Mouse (Mus musculus): ENCODE measurements around the gene Parl.

DNA sequence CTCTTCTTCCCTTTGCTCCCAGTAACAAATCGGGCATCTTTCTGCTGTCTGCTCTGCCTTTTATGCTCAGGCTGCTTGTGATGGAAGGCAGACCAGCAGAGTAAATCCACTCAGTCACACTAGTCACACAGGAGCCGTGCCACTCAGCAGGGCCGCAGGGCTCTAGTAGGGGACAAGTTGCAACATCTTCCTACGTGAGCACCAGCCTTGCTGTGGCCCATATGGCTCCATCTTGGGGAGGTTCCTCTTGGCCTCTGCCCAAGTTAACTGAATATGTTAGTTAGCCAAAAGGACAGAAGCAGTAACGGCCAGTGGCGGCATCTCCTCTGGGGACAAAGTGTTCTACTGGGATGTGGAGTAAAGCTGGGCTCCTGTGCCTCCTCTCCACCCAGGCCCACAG lies 14.6 kb upstream of the Parl start:
- TF ChIP-seq POLR2A (IDR thresholded peaks at IDR 0.05; ENCODE audit: low read depth, low read length) (no peak), RCOR1 (conservative IDR thresholded peaks at IDR 0.05; ENCODE audit: low read depth, low read length) (no peak), CTCF (conservative IDR thresholded peaks at IDR 0.05 in 1 of 2, IDR thresholded peaks at IDR 0.05 in 1 of 2; ENCODE audit: low read depth in 2 of 2, low read length in 2 of 2) (no peak), HCFC1 (IDR thresholded peaks at IDR 0.05; ENCODE audit: low read depth, low read length) (no peak), E2F4 (IDR thresholded peaks at IDR 0.05; ENCODE audit: insufficient replicate concordance, low read depth, low read length) (no peak), POLR2AphosphoS2 (IDR thresholded peaks at IDR 0.05; ENCODE audit: low read depth, low read length) (no peak), CHD2 (IDR thresholded peaks at IDR 0.05; ENCODE audit: low read length) (no peak), ZMIZ1 (IDR thresholded peaks at IDR 0.05; ENCODE audit: low read depth, low read length) (no peak), EP300 (IDR thresholded peaks at IDR 0.05; ENCODE audit: low read length) (no peak), MEF2A (IDR thresholded peaks at IDR 0.05; ENCODE audit: borderline replicate concordance, low read depth, low read length) (no peak), GABPA (IDR thresholded peaks at IDR 0.05; ENCODE audit: insufficient replicate concordance, low read depth, low read length) (no peak), MAX (IDR thresholded peaks at IDR 0.05; ENCODE audit: low read length) (no peak)

Measured in CH12.LX (cell line).